Mouse (Mus musculus): ENCODE data around the gene Gm44511. TPM values are rescaled to one million over a fixed set of nuclear protein-coding genes. Genes with fewer than 3 reads are reported as not detected.

The Gm44511 gene
- polyA plus RNA-seq, 1 experiment from 2014 or later, result not detected

DNA sequence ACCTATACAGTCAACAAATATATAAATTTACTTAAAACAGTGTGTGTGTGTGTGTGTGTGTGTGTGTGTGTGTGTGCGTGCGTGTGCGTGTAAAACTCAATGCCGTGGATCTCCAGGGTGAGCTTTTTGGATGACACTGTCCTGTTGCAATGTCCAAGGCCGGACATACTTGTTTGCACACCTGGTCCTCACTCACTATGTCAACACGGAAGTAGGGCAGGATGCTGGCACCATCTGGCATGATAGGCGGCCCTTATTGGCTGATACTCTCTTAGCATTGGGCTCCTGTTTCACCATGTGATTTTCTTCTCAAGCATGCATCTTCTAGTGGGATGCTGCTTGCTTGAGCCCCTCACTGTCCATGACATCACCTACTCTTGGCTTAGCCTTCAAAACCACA, 13.8 kb upstream of the Gm44511 start:
- Histone ChIP-seq H3K4me3 (peak overlapping the region; percentile 82), H3K4me2 (peak overlapping the region; percentile 86), H3K4me1 (replicated peaks) (peaks cover 32% of the 10 kb centered on the region), H3K27ac (no peak overlapping the region), H3K9ac (no peak overlapping the region), H3K27me3 (no peaks in the 10 kb centered on the region), H3K36me3 (no peaks in the 10 kb centered on the region), H3K9me3 (replicated peaks) (no peaks in the 10 kb centered on the region)
- no peak for ATAC-seq (replicated peaks; ENCODE audit: insufficient number of reproducible peaks, insufficient read depth, low FRiP score, low read depth)
- WGBS, result 63% methylated on average over 7 of the region's 7 CpGs

DNA sequence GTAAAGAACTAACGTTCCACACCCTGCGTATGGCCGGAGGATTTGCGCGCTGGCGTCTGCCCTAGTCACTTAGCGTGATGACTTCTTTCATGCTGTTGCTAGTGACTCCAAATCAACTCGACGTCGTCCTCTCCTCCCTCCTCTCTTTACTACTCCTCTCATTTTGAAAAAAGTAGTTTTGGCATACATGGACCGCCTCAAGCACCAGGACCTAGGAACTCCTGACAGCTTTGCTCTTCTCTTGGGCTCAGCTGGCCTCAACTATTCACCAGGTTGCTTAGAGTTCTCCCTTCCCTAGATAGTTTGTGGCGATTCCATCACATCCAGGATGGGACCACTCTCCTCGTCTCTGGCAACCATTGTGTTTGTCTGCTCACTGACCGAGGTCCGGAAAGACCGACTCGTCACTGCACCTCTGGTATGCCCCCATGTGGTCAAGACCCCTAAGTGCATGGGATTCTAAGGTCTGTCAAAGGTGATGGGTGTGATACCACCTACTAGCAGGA, 13.2 kb upstream of the Gm44511 start:
- Histone ChIP-seq H3K4me1 (replicated peaks) (peaks cover 27% of the 10 kb centered on the region), H3K9me3 (replicated peaks) (no peaks in the 10 kb centered on the region), H3K27me3 (no peaks in the 10 kb centered on the region), H3K4me2 (peak overlapping the region; percentile 86), H3K27ac (peak overlapping the region; percentile 93), H3K4me3 (peak overlapping the region; percentile 82), H3K36me3 (no peaks in the 10 kb centered on the region), H3K9ac (peak overlapping the region; percentile 62)
- WGBS, result under 1% methylated on average over 17 of the region's 17 CpGs
- ATAC-seq (replicated peaks; ENCODE audit: insufficient number of reproducible peaks, insufficient read depth, low FRiP score, low read depth), result 0 out of 2 replicates have a peak, but pooled peaks have one; percentile 25

DNA sequence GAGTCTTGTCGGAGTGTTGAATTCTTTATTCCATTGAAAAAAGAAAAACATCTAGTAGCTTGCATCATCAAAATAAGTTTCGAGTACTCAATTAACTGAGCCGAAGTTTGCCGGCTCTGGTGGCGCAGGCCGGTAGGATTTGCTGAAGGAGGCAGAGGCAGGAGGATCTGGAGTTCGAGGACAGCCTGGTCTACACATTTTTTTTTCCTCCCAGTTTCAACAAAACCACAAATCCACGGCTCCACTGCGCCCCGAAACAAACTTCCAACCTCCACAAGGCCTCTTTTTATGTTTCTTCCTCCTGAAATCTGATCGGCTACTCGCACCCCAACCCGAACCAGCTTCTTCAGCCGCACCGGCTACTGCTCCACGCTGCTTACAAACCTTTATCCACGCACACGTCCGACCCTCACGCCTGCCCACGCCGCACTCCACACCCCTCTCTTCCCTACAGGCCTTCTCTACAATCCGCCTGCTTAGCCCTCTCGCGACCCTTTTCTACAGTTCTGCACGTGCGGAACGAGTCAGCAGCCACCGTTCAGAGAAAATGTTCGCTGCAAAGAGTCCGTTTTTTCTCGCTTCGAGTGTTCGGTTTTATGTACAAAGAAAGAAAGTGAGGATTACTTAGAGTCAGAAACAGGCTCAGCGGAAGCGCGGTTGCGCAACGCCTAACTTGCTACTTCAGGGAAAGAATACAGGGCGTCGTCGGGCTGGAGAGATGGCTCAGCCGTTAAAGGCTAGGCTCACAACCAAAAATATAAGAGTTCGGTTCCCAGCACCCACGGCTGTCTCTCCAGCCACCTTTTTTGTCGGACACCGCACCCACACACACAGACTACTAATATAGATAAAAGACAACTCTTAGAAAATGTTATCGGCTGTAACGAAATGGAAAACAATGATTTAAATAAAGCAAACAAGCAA, 12.5 kb upstream of the Gm44511 start:
- no peaks in the 10 kb centered on the region for H3K27me3 ChIP-seq

DNA sequence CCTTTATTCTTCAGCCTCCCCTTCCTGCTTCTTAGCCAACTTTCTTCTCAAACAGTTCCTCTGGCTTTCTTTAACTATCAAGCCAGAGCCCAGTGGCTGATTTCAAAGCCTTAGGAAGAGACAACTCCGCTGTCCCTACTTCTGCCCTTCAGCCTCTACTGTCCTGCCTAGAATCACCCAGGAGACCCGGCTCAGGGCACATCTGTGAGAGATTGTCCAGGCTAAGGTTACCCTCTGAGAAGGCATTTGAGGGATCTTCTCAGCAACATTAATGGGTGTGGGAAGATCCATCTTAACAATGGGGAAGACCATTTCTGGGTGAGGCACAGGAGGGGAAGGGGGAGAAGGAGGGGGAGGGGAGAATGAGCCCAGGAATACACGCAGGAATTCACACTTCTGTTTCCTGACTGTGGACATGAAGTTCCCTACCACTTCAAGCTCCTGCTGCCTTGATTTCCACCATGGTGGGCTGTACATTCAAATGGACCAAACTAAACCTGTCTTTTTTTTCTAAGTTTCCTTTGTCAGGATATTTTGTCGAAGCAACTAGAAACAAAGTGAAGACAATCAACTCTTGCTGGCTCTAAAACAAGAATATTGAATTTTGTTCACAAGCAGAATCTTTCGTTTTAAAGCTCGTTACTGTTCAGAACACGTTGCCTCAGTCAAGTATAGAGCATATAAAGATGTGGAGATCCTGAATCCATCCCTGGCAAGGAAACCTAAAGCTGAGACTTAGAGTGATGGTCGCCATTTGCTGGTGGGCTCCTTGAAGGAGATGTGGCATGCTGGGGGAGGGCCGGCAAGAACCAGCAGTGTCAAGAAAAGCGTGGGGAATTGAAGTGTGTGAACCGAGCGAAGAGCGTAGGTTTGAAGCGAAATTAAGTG, 11.6 kb upstream of the Gm44511 start:
- H3K4me1 ChIP-seq (replicated peaks), result peaks cover 24% of the 10 kb centered on the region
- H3K27ac ChIP-seq, result peak overlapping the region; percentile 93
- ATAC-seq (replicated peaks; ENCODE audit: insufficient number of reproducible peaks, insufficient read depth, low FRiP score, low read depth), result no peak

More for the DNA sequence above, 12.5 kb upstream of the Gm44511 start:
- no peaks in the 10 kb centered on the region for H3K9me3 ChIP-seq (replicated peaks)
- no peaks in the 10 kb centered on the region for H3K36me3 ChIP-seq
- peak overlapping the region; percentile 93 for H3K27ac ChIP-seq
- peak overlapping the region; percentile 86 for H3K4me2 ChIP-seq
- peak; percentile 44 for ATAC-seq (replicated peaks; ENCODE audit: insufficient number of reproducible peaks, insufficient read depth, low FRiP score, low read depth)
- WGBS, result under 1% methylated on average over 49 of the region's 49 CpGs
- peaks cover 24% of the 10 kb centered on the region for H3K4me1 ChIP-seq (replicated peaks)
- H3K9ac ChIP-seq, result peak overlapping the region; percentile 86
- H3K4me3 ChIP-seq, result peak overlapping the region; percentile 82

DNA sequence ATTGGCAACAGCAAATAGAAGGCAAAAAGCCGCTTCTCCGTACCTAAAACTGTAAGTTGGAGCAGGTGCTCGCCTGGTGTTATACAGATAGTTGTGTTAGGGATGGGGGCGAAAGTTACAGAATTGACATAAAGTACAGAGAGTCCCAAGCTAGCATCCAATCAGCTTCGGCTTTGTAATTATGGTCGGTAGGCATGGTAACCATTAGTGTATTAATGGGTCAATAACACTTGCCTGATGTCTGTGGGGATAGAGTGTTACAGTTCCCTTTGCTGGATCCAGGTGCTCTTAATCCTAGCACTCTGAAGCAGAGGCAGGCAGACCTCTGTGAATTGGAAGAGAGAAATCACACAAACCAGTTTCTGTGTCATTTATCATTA, 10.8 kb upstream of the Gm44511 start:
- Histone ChIP-seq H3K27ac (peak overlapping the region; percentile 93; the same call in 1 of the 2 replicates), H3K4me3 (peak overlapping the region; percentile 82), H3K4me2 (peak overlapping the region; percentile 86), H3K27me3 (no peaks in the 10 kb centered on the region), H3K36me3 (no peaks in the 10 kb centered on the region), H3K4me1 (replicated peaks) (peaks cover 19% of the 10 kb centered on the region), H3K9me3 (replicated peaks) (no peaks in the 10 kb centered on the region), H3K9ac (no peak overlapping the region)
- ATAC-seq (replicated peaks; ENCODE audit: insufficient number of reproducible peaks, insufficient read depth, low FRiP score, low read depth), result no peak
- WGBS, result 81% methylated on average over 6 of the region's 6 CpGs

More for the DNA sequence above, 11.6 kb upstream of the Gm44511 start:
- peak overlapping the region; percentile 82 for H3K4me3 ChIP-seq
- no peaks in the 10 kb centered on the region for H3K27me3 ChIP-seq
- peak overlapping the region; percentile 55 for H3K9ac ChIP-seq
- H3K4me2 ChIP-seq, result peak overlapping the region; percentile 86
- no peaks in the 10 kb centered on the region for H3K36me3 ChIP-seq
- 4% methylated on average over 14 of the region's 14 CpGs for WGBS
- H3K9me3 ChIP-seq (replicated peaks), result no peaks in the 10 kb centered on the region

DNA sequence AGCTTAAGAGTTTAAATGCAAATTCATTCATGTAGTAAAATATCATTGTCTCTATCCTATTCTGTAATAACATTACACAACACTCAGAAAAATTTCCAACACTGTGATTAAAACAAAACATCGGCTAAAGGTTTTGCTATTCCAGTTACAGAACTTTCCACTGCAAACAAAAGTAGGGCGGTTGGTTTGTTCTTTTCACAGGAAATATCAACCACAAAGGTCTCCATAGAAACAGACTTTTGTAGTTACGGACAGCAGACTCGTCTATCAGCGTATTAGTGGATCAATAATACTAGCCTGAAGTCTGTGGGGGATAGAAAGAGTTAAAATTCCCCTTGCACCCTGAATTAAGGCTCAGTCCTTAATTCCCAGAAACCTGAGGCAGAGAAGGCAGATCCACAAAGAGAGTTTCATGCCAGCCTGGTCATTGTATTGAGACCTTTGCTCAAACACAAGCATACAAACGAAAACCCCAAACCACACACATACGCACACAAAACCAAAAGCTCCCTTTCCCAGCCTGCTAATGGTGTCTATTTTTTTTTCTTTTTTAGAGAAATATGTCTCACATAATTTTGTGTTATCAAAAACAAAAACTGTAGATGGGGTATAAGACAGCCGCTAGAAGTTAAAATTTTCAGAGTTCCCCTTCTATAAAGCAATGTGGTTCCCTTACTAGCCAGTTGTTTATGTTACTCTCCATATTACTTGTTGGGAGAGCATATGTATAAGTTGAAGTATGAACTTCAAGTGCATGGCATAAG, 10.3 kb upstream of the Gm44511 start:
- no peaks in the 10 kb centered on the region for H3K9me3 ChIP-seq (replicated peaks)
- H3K4me3 ChIP-seq, result no peak overlapping the region
- no peak overlapping the region for H3K9ac ChIP-seq
- H3K27me3 ChIP-seq, result no peaks in the 10 kb centered on the region
- H3K36me3 ChIP-seq, result no peaks in the 10 kb centered on the region
- H3K27ac ChIP-seq, result no peak overlapping the region
- no peak for ATAC-seq (replicated peaks; ENCODE audit: insufficient number of reproducible peaks, insufficient read depth, low FRiP score, low read depth)
- WGBS, result 80% methylated on average over 8 of the region's 8 CpGs
- H3K4me2 ChIP-seq, result no peak overlapping the region
- H3K4me1 ChIP-seq (replicated peaks), result peaks cover 15% of the 10 kb centered on the region

DNA sequence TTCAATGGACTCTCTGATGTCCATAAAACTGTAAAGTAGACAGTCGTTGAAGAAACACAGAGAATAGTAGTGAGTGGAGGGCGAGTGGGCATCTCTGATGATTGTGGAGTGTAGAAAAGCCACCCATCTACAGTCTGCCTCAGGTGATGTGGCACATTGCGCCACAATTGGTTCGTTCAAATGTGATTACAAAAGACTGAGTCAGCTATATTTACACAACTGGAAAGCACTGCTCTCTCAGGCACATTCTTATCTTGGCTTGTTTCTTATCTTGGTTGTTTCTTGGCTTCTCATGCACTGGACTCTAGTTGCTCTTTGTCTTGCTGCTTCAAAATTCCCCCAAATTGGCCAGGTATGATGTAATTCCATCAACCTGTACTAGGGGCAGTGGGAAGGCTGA, 9.5 kb upstream of the Gm44511 start:
- no peak overlapping the region for H3K4me2 ChIP-seq
- no peak for ATAC-seq (replicated peaks; ENCODE audit: insufficient number of reproducible peaks, insufficient read depth, low FRiP score, low read depth)
- H3K36me3 ChIP-seq, result no peaks in the 10 kb centered on the region
- WGBS, result 66% methylated on average over 4 of the region's 4 CpGs
- no peak overlapping the region for H3K9ac ChIP-seq
- H3K27me3 ChIP-seq, result no peaks in the 10 kb centered on the region
- peaks cover 15% of the 10 kb centered on the region for H3K4me1 ChIP-seq (replicated peaks)
- no peaks in the 10 kb centered on the region for H3K9me3 ChIP-seq (replicated peaks)
- H3K4me3 ChIP-seq, result no peak overlapping the region
- H3K27ac ChIP-seq, result no peak overlapping the region

DNA sequence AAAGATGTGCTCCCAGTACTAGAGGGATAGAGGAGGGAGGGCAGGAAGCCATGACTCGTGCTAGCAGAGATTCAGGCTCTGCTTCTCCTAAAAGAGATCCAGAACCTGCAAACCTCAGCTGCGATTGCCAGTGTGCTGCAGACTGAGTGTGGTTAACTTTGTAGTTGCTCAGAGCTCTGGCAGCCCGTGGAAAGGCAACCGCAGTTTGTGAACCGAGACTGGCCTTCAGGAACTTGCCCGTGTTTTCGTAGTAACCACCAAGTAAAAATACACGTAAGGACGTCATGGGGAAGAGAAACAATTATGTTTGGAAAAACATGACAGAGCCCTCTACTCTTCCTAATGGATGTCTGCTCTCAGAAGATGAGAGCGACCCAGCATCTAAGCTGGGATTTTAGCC, 6.9 kb upstream of the Gm44511 start:
- WGBS, result 78% methylated on average over 10 of the region's 10 CpGs
- Histone ChIP-seq H3K4me3 (no peak overlapping the region), H3K36me3 (no peaks in the 10 kb centered on the region), H3K27me3 (no peaks in the 10 kb centered on the region), H3K4me1 (replicated peaks) (peaks cover 10% of the 10 kb centered on the region), H3K9ac (no peak overlapping the region), H3K4me2 (no peak overlapping the region), H3K9me3 (replicated peaks) (no peaks in the 10 kb centered on the region), H3K27ac (no peak overlapping the region)
- ATAC-seq (replicated peaks; ENCODE audit: insufficient number of reproducible peaks, insufficient read depth, low FRiP score, low read depth), result no peak

DNA sequence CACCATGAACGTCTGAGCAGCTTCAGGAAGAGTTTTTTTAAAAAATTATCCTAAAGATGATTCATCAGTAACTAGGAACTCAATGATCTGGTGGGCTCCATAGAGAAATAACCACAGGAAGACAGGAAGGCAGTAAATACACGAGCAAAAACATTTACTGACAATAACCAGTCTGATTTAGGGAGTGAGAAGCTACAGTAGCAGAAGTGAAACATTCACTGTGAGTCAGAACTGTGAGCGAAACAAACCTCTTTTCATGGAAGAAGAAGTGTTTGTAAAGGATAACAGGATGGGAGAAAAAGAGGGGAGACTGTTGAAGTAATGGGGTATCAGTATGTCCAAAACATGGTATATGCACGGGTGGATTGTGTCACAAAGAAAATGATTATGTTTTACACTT, 3.7 kb upstream of the Gm44511 start:
- Histone ChIP-seq H3K27ac (no peak overlapping the region), H3K4me3 (no peak overlapping the region), H3K36me3 (no peaks in the 10 kb centered on the region), H3K9ac (no peak overlapping the region), H3K27me3 (no peaks in the 10 kb centered on the region), H3K4me1 (replicated peaks) (no peaks in the 10 kb centered on the region), H3K9me3 (replicated peaks) (no peaks in the 10 kb centered on the region), H3K4me2 (no peak overlapping the region)
- no peak for ATAC-seq (replicated peaks; ENCODE audit: insufficient number of reproducible peaks, insufficient read depth, low FRiP score, low read depth)
- WGBS, result 50% methylated on average over 4 of the region's 4 CpGs

DNA sequence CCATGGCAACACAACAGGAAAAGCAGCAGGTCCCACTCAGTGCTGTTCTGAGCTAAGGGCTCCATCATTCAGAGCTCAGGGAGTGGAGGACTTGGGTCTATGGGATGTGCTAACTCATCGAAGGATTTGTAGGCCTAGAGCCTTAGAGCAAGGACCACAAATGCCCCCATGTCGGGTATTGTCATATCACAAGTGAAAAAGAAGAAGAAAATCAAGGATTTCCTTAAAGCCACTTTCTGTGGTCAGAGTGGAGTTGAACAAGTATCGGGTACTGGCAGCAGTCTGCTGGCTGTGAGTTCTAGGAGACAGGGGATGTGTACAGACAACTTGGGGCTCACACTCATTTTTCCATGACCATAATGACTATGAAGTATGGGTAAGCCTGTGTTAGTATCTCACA, 666 bp upstream of the Gm44511 start:
- Histone ChIP-seq H3K9ac (no peak overlapping the region), H3K9me3 (replicated peaks) (no peaks in the 10 kb centered on the region), H3K27me3 (no peaks in the 10 kb centered on the region), H3K36me3 (no peaks in the 10 kb centered on the region), H3K4me3 (no peak overlapping the region), H3K27ac (no peak overlapping the region), H3K4me1 (replicated peaks) (no peaks in the 10 kb centered on the region), H3K4me2 (no peak overlapping the region)
- no peak for ATAC-seq (replicated peaks; ENCODE audit: insufficient number of reproducible peaks, insufficient read depth, low FRiP score, low read depth)
- WGBS, result 77% methylated on average over 3 of the region's 3 CpGs
